Mouse (Mus musculus): ENCODE measurements around the gene Map4k1. TPM values are rescaled to one million over a fixed set of nuclear protein-coding genes. Genes with fewer than 3 reads are reported as not detected.

The Map4k1 gene
- total RNA-seq, 2 experiments from 2014 or later: 0.27 to 0.46 TPM

- intact Hi-C loops (cut with DNase I): no loop called here
- DNase-seq: no peak
These were observed 68.9 kb downstream of the Map4k1 start for GRCm38 (mm10) chr7:29050797-29051196.

GRCm38 (mm10) chr7:29052821-29053220 is 71.0 kb downstream of the Map4k1 start:
- intact Hi-C loops (cut with DNase I): no loop called here
- DNase-seq: no peak

Small RNAs within 50 kb of the gene (microRNA-seq; reads per million reads assigned to microRNA genes)
- gene Gm44408: 0 reads per million in 2 experiments

Other genes starting within 250 kb of the Map4k1 start
- 10 to 100 TPM; 33.5 to 34.6 TPM for gene Mrps12, start 240.2 kb upstream of the Map4k1 start, total RNA-seq (2021)
- 10 to 100 TPM; 14.6 to 16.0 TPM for gene Sars2, start 240.1 kb upstream of the Map4k1 start, total RNA-seq (2021)
- gene Ccer2, start 225.9 kb upstream of the Map4k1 start, total RNA-seq (2021): not detected
- 10 to 100 TPM; 85.5 to 86.4 TPM for gene Sirt2, start 215.3 kb upstream of the Map4k1 start, total RNA-seq (2021)
- 10 to 100 TPM; 20.5 to 30.2 TPM for gene Nfkbib, start 214.5 kb upstream of the Map4k1 start, total RNA-seq (2021)
- gene Rinl, start 193.1 kb upstream of the Map4k1 start, total RNA-seq (2021): 1 to 10 TPM; 1.1 TPM
- 100 to 1,000 TPM; 111 to 131 TPM for gene Hnrnpl, start 173.5 kb upstream of the Map4k1 start, total RNA-seq (2021)
- gene Ech1, start 156.8 kb upstream of the Map4k1 start, total RNA-seq (2021): 100 to 1,000 TPM; 214 to 252 TPM
- gene Lgals4, start 148.2 kb upstream of the Map4k1 start, total RNA-seq (2021): 1 to 10 TPM; 2.5 to 3.1 TPM
- gene Lgals7, start 118.2 kb upstream of the Map4k1 start, total RNA-seq (2021): not detected
- under 1 TPM in 1 of 2 experiments, not detected in 1; 0.15 TPM for gene Capn12, start 100.6 kb upstream of the Map4k1 start, total RNA-seq (2021)
- gene Actn4, start 19.7 kb upstream of the Map4k1 start, total RNA-seq (2021): 10 to 100 TPM; 31.6 to 35.1 TPM
- gene Eif3k, start 186 bp upstream of the Map4k1 start, total RNA-seq (2021): 100 to 1,000 TPM; 119 to 125 TPM
- gene Ryr1, start 143.1 kb downstream of the Map4k1 start, total RNA-seq (2021): 1,000 to 10,000 TPM; 1,495 to 1,823 TPM
- under 1 TPM; 0.54 to 0.77 TPM for gene Rasgrp4, start 152.8 kb downstream of the Map4k1 start, total RNA-seq (2021)
- 10 to 100 TPM; 10.7 to 11.7 TPM for gene Fam98c, start 174.2 kb downstream of the Map4k1 start, total RNA-seq (2021)
- under 1 TPM; 0.25 to 0.26 TPM for gene Ggn, start 188.2 kb downstream of the Map4k1 start, total RNA-seq (2021)
- gene Spred3, start 188.4 kb downstream of the Map4k1 start, total RNA-seq (2021): 1 to 10 TPM in 1 of 2 experiments, under 1 TPM in 1; 0.59 to 1.2 TPM
- gene Psmd8, start 198.7 kb downstream of the Map4k1 start, total RNA-seq (2021): 100 to 1,000 TPM; 155 to 172 TPM
- under 1 TPM in 1 of 2 experiments, not detected in 1; 0.22 TPM for gene Catsperg1, start 232.0 kb downstream of the Map4k1 start, total RNA-seq (2021)

Measured in gastrocnemius, postnatal 36 days (tissue).